8 mouse cellular contexts compared by ENCODE assay signal in the genomic region with DNA sequence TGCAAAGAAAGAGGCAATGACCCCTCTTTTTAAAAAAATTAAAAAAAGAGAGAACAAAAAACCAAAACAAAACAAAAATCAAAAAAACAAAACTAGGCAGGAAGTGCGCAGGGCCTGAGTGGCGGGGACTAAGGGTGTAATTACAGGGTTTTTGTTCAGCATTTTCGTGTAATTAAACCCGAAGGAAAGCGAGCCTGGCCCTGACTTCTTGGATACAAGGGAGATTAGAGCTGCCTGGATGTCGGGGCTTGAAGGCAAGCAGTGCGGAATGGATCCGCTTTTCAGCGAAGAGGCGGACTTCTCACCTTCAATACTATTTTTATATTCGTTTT. TPM values are rescaled to one million over a fixed set of nuclear protein-coding genes. Genes with fewer than 3 reads are reported as not detected.
DNase-seq lines count a peak whose midpoint lies in the region; ATAC-seq and TF ChIP-seq lines count a peak whose summit lies in the region.

No protein-coding gene starts in this region.

- WGBS in forebrain, embryonic 16.5 days = under 1% methylated on average over 11 of the region's 11 CpGs
- WGBS in liver, embryonic 14.5 days (ENCODE audit: insufficient replicate concordance) = 32% methylated on average over 11 of the region's 11 CpGs

- DNase-seq in gastrocnemius, adult 2 months = no peak
- DNase-seq in gastrocnemius, postnatal 25 days = no peak
- no peak for DNase-seq in liver, embryonic 14.5 days (ENCODE audit: low read depth in 3 of 3, low spot score in 3 of 3)
- no peak for DNase-seq in frontal cortex, postnatal 10 days (ENCODE audit: low spot score in 2 of 2)
- no peak for DNase-seq in layer of hippocampus, postnatal 36 days
- DNase-seq in cerebellum, postnatal 14 days = no peak

- H3K27me3 ChIP-seq in forebrain, embryonic 16.5 days (replicated peaks; ENCODE audit: control insufficient read depth, insufficient read depth, low read length) = no peaks in the 10 kb centered on the region
- H3K27me3 ChIP-seq in liver, embryonic 14.5 days (ENCODE audit: control insufficient read depth, insufficient read depth, low read length) = peaks cover 29% of the 10 kb centered on the region

- intact Hi-C loops in gastrocnemius, adult 2 months (cut with DNase I) = no loop called here

- H3K27ac ChIP-seq in gastrocnemius, adult 2 months = peak overlapping the region; percentile 100
- H3K27ac ChIP-seq in forebrain, embryonic 16.5 days (ENCODE audit: low read length) = peak overlapping the region; percentile 100
- H3K27ac ChIP-seq in liver, embryonic 14.5 days = no peak overlapping the region

- H3K4me1 ChIP-seq in forebrain, embryonic 16.5 days (replicated peaks; ENCODE audit: control insufficient read depth, insufficient read depth, low read length) = peaks cover 86% of the 10 kb centered on the region
- peaks cover 28 to 52% of the 10 kb centered on the region in 2 experiments for H3K4me1 ChIP-seq in liver, embryonic 14.5 days (replicated peaks; ENCODE audit: control insufficient read depth in 2 of 2, insufficient read depth in 2 of 2, low read length in 1 of 2)

- no peak for TF ChIP-seq EP300 in liver, embryonic 14.5 days (IDR thresholded peaks at IDR 0.05; ENCODE audit: low read depth)

- TF ChIP-seq CTCF in gastrocnemius, adult 2 months (IDR thresholded peaks at IDR 0.05) = no peak
- TF ChIP-seq CTCF in liver, embryonic 14.5 days (IDR thresholded peaks at IDR 0.05; ENCODE audit: low read depth) = no peak

- H3K4me2 ChIP-seq in forebrain, embryonic 16.5 days (ENCODE audit: low read length) = peak overlapping the region; percentile 82
- H3K4me2 ChIP-seq in liver, embryonic 14.5 days (ENCODE audit: low read depth) = peak overlapping the region; percentile 94

- ATAC-seq in CD4-positive, CD25-positive, alpha-beta regulatory T cell, adult 4 months = peak; percentile 6
- ATAC-seq in forebrain, embryonic 16.5 days = no peak
- no peak for ATAC-seq in liver, embryonic 14.5 days (ENCODE audit: insufficient read depth)

- no peaks in the 10 kb centered on the region for H3K36me3 ChIP-seq in forebrain, embryonic 16.5 days (ENCODE audit: control insufficient read depth, insufficient read depth)
- no peaks in the 10 kb centered on the region for H3K36me3 ChIP-seq in liver, embryonic 14.5 days (replicated peaks; ENCODE audit: control insufficient read depth, insufficient read depth, low read depth)

- H3K9ac ChIP-seq in forebrain, embryonic 16.5 days (replicated peaks; ENCODE audit: low read depth, low read length) = peak overlapping the region; percentile 71
- H3K9ac ChIP-seq in liver, embryonic 14.5 days (replicated peaks) = no peak overlapping the region

- H3K4me3 ChIP-seq in gastrocnemius, adult 2 months = peak overlapping the region; percentile 87
- peak overlapping the region; percentile 40 for H3K4me3 ChIP-seq in forebrain, embryonic 16.5 days (replicated peaks; ENCODE audit: low read length)
- peak overlapping the region in 1 of 2 experiments; percentile 56; a peak in 2 of 4 replicates for H3K4me3 ChIP-seq in liver, embryonic 14.5 days (ENCODE audit: insufficient read depth in 1 of 2, low read depth in 2 of 2, low read length in 2 of 2)

- no peaks in the 10 kb centered on the region for H3K9me3 ChIP-seq in forebrain, embryonic 16.5 days (ENCODE audit: control insufficient read depth, low read length)
- no peaks in the 10 kb centered on the region for H3K9me3 ChIP-seq in liver, embryonic 14.5 days (ENCODE audit: control insufficient read depth, low read length)

RNA-seq across cellular contexts. Expression of gene Irf2bpl, which starts 6.8 kb away (rescaled TPM):
- 10 to 100 TPM; 21.5 to 28.2 TPM for total RNA-seq in gastrocnemius, adult 2 months (2021)
- total RNA-seq in gastrocnemius, postnatal 25 days (2021) = 10 to 100 TPM; 22.0 to 24.0 TPM
- polyA plus RNA-seq in CD4-positive, CD25-positive, alpha-beta regulatory T cell, adult 4 months (2017; shearing (Covaris generic)) = 10 to 100 TPM in 1 of 2 experiments, 1 to 10 TPM in 1; 7.6 to 18.8 TPM
- polyA plus RNA-seq in forebrain, embryonic 16.5 days (2015; fragmentation: Nextera tagmentation; extraction: Ambion mirVana) = 67.0 and 74.0 TPM in 2 replicates
- polyA plus RNA-seq in liver, embryonic 14.5 days (2012; rRNA removed) = 1.4 and 1.5 TPM in 2 replicates
- 1.4 and 1.5 TPM in 2 replicates for polyA plus RNA-seq in liver, embryonic 14.5 days (2014; fragmentation: Nextera tagmentation; extraction: Ambion mirVana)
- 10 to 100 TPM; 68.3 to 69.5 TPM for total RNA-seq in layer of hippocampus, postnatal 36 days (2021)

RNA-seq across cellular contexts. Expression of gene Cipc, which starts 55.4 kb away (rescaled TPM):
- total RNA-seq in gastrocnemius, adult 2 months (2021) = 10 to 100 TPM; 32.2 to 33.8 TPM
- 10 to 100 TPM; 22.7 to 32.3 TPM for total RNA-seq in gastrocnemius, postnatal 25 days (2021)
- polyA plus RNA-seq in CD4-positive, CD25-positive, alpha-beta regulatory T cell, adult 4 months (2017; shearing (Covaris generic)) = 10 to 100 TPM; 20.0 to 29.3 TPM
- polyA plus RNA-seq in forebrain, embryonic 16.5 days (2015; fragmentation: Nextera tagmentation; extraction: Ambion mirVana) = 61.5 and 62.7 TPM in 2 replicates
- 7.5 and 8.8 TPM in 2 replicates for polyA plus RNA-seq in liver, embryonic 14.5 days (2012; rRNA removed)
- 10.0 and 10.7 TPM in 2 replicates for polyA plus RNA-seq in liver, embryonic 14.5 days (2014; fragmentation: Nextera tagmentation; extraction: Ambion mirVana)
- total RNA-seq in layer of hippocampus, postnatal 36 days (2021) = 10 to 100 TPM; 66.6 to 72.9 TPM
